Mouse (Mus musculus) heart, adult 18-20 months (tissue): ENCODE data around the gene Zfp335. TPM values are rescaled to one million over a fixed set of nuclear protein-coding genes. Genes with fewer than 3 reads are reported as not detected.
A peak's percentile ranks its signal among the peaks of the same experiment; 100 is the strongest.
"Not testable (repeated sequence)": the region's sequence is repeated elsewhere in the genome, so short reads cannot be mapped to it uniquely, and the experiment has no call there.

Experiments
- DNase-seq, 2 experiments: peaks; one replicate each; pipeline ENCODE4 v3.0.0; 2021 to 2022; ENCODE audit warnings: mixed read lengths in 1 of 2
- total RNA-seq, 2 experiments: library from RNA; stranded (reverse); gene quantifications; 2 replicates each; pipeline ENCODE4 v1.2.3; 2021

The Zfp335 gene
- total RNA-seq, 2 experiments from 2014 or later = 6.8 to 7.7 TPM

GRCm38 (mm10) chr2:164892696-164893216 is 18.8 kb downstream of the Zfp335 start:
- DNase-seq = no peak

GRCm38 (mm10) chr2:164891908-164892695 is 19.5 kb downstream of the Zfp335 start:
- peak in 1 of 2 experiments; percentile 67 for DNase-seq

- DNase-seq = no peak
Observed at GRCm38 (mm10) chr2:164891056-164891834, 20.3 kb downstream of the Zfp335 start.

- no peak for DNase-seq
Observed at GRCm38 (mm10) chr2:164890411-164891049, 21.0 kb downstream of the Zfp335 start.

- DNase-seq = no peak
Observed at GRCm38 (mm10) chr2:164889960-164890359, 21.6 kb downstream of the Zfp335 start.

GRCm38 (mm10) chr2:164888996-164889395 is 22.6 kb downstream of the Zfp335 start:
- DNase-seq = no peak

- no peak for DNase-seq
Observed at GRCm38 (mm10) chr2:164886617-164887016, 24.9 kb downstream of the Zfp335 start.

GRCm38 (mm10) chr2:164885788-164886187 is 25.8 kb downstream of the Zfp335 start:
- DNase-seq = peak; percentile 68 to 90

- no peak for DNase-seq
Observed at GRCm38 (mm10) chr2:164882619-164883018, 28.9 kb downstream of the Zfp335 start.

GRCm38 (mm10) chr2:164879568-164880277 is 31.8 kb downstream of the Zfp335 start:
- peak; percentile 95 to 96 for DNase-seq

GRCm38 (mm10) chr2:164879228-164879567 is 32.4 kb downstream of the Zfp335 start, which contains the start of gene Pcif1:
Gene Pcif1, plus strand, starts transcription at chr2:164879304.
- peak; percentile 93 to 97 for DNase-seq

GRCm38 (mm10) chr2:164878509-164879227 is 32.9 kb downstream of the Zfp335 start:
- peak; percentile 73 to 78 for DNase-seq

- DNase-seq = not testable (repeated sequence)
Observed at GRCm38 (mm10) chr2:164877376-164878215, 34.0 kb downstream of the Zfp335 start.

GRCm38 (mm10) chr2:164875648-164876047 is 35.9 kb downstream of the Zfp335 start:
- not testable (repeated sequence) for DNase-seq

- peak; percentile 73 to 88 for DNase-seq
Observed at GRCm38 (mm10) chr2:164874239-164874769, 37.3 kb downstream of the Zfp335 start.

- DNase-seq = peak in 1 of 2 experiments; percentile 9
Observed at GRCm38 (mm10) chr2:164873621-164874020, 37.9 kb downstream of the Zfp335 start.

- no peak for DNase-seq
Observed at GRCm38 (mm10) chr2:164871602-164872303, 39.8 kb downstream of the Zfp335 start.

- peak in 1 of 2 experiments; percentile 55 for DNase-seq
Observed at GRCm38 (mm10) chr2:164868491-164868890, 43.1 kb downstream of the Zfp335 start.

- no peak for DNase-seq
Observed at GRCm38 (mm10) chr2:164867566-164867965, 44.0 kb downstream of the Zfp335 start.
